Mouse (Mus musculus) MEL (cell line): Measurements from ENCODE around the gene Dirc2. TPM values are rescaled to one million over a fixed set of nuclear protein-coding genes. Genes with fewer than 3 reads are reported as not detected.

Source experiments
- DNase-seq: peaks from one replicate; pipeline ENCODE4 v3.0.0; 2011; ENCODE audit warnings: low read depth, low spot score
- H3K27ac ChIP-seq: 2 replicates; pipeline ENCODE4 v1.5.1; 2012; ENCODE audit warnings: low read depth, mild to moderate bottlenecking, control low read depth, low read length, moderate library complexity; ENCODE audit not compliant: control insufficient read depth
- H3K27me3 ChIP-seq, 2 experiments: fragments of 150-350 bp in 1 of 2; sonication (generic) in 1 of 2; 2 replicates each; pipeline ENCODE4 v1.6.1; 2012; ENCODE audit warnings: low read length in 2 of 2, mild to moderate bottlenecking in 2 of 2, improper control_type of control experiment in 1 of 2, moderate library complexity in 1 of 2; ENCODE audit not compliant: insufficient read depth in 2 of 2, control insufficient read depth in 1 of 2
- H3K36me3 ChIP-seq, 2 experiments: 2 replicates each; pipeline ENCODE4 v1.6.1; 2012 to 2014; ENCODE audit warnings: low read length in 2 of 2, improper control_type of control experiment in 1 of 2, inconsistent platforms in 1 of 2, mild to moderate bottlenecking in 1 of 2; ENCODE audit not compliant: insufficient read depth in 2 of 2, control insufficient read depth in 1 of 2
- H3K4me1 ChIP-seq, 2 experiments: fragments of 150-350 bp in 1 of 2; sonication (generic) in 1 of 2; 2 replicates each; pipeline ENCODE4 v1.6.1; 2012; ENCODE audit warnings: low read length in 2 of 2, improper control_type of control experiment in 1 of 2, mild to moderate bottlenecking in 1 of 2; ENCODE audit not compliant: insufficient read depth in 2 of 2, control insufficient read depth in 1 of 2
- H3K4me3 ChIP-seq, 2 experiments: fragments of 150-350 bp in 1 of 2; sonication (generic) in 1 of 2; 2 replicates each; pipeline ENCODE4 v1.5.1; 2012; ENCODE audit warnings: low read depth in 2 of 2, low read length in 2 of 2, mild to moderate bottlenecking in 2 of 2, moderate library complexity in 2 of 2, control low read depth in 1 of 2, improper control_type of control experiment in 1 of 2; ENCODE audit not compliant: control insufficient read depth in 1 of 2, insufficient read depth in 1 of 2
- H3K79me2 ChIP-seq: 2 replicates; pipeline ENCODE4 v1.6.1; 2012; ENCODE audit warnings: mild to moderate bottlenecking, low read length, moderate library complexity; ENCODE audit not compliant: control insufficient read depth, poor library complexity, insufficient read depth
- H3K9ac ChIP-seq: 2 replicates; pipeline ENCODE4 v1.6.1; 2012; ENCODE audit warnings: low read depth, mild to moderate bottlenecking, control low read depth, low read length, moderate library complexity; ENCODE audit not compliant: control insufficient read depth, poor library complexity, severe bottlenecking
- H3K9me3 ChIP-seq: fragments of 150-350 bp; sonication (generic); replicated peaks from 2 replicates; pipeline ENCODE4 v1.6.1; 2012; ENCODE audit warnings: mild to moderate bottlenecking, low read length, improper control_type of control experiment, moderate library complexity; ENCODE audit not compliant: insufficient read depth
- CHD1 ChIP-seq: IDR thresholded peaks from 2 replicates; pipeline ENCODE4 v1.6.1; 2012; ENCODE audit warnings: low read depth, mild to moderate bottlenecking, inconsistent platforms, low read length, improper control_type of control experiment
- CHD2 ChIP-seq: IDR thresholded peaks from 2 replicates; pipeline ENCODE4 v1.6.1; 2011; ENCODE audit warnings: low read length, improper control_type of control experiment
- CTCF ChIP-seq, 3 experiments: IDR thresholded peaks in 2 of 3; conservative IDR thresholded peaks in 1 of 3; 2 replicates each; pipeline ENCODE4 v1.5.1; 2011 to 2012; ENCODE audit warnings: low read length in 3 of 3, low read depth in 2 of 3, mild to moderate bottlenecking in 2 of 3, improper control_type of control experiment in 1 of 3, inconsistent platforms in 1 of 3, mixed read lengths in 1 of 3, moderate library complexity in 1 of 3; ENCODE audit not compliant: control insufficient read depth in 1 of 3, insufficient read depth in 1 of 3, poor library complexity in 1 of 3, severe bottlenecking in 1 of 3
- ETS1 ChIP-seq: IDR thresholded peaks from 2 replicates; pipeline ENCODE4 v1.6.1; 2012; ENCODE audit warnings: low read depth, mild to moderate bottlenecking, inconsistent platforms, low read length, improper control_type of control experiment, moderate library complexity
- GABPA ChIP-seq: IDR thresholded peaks from 2 replicates; pipeline ENCODE4 v1.6.1; 2012; ENCODE audit warnings: low read depth, mild to moderate bottlenecking, inconsistent platforms, low read length, improper control_type of control experiment, moderate library complexity
- GATA1 ChIP-seq: IDR thresholded peaks from 2 replicates; pipeline ENCODE4 v1.6.1; 2011; ENCODE audit warnings: low read depth, low read length, improper control_type of control experiment
- HCFC1 ChIP-seq: IDR thresholded peaks from 2 replicates; pipeline ENCODE4 v1.6.1; 2012; ENCODE audit warnings: low read depth, mild to moderate bottlenecking, inconsistent platforms, low read length, improper control_type of control experiment, moderate library complexity
- MAX ChIP-seq: IDR thresholded peaks from 2 replicates; pipeline ENCODE4 v1.6.1; 2011; ENCODE audit warnings: low read length, improper control_type of control experiment
- MEF2A ChIP-seq: IDR thresholded peaks from 2 replicates; pipeline ENCODE4 v1.6.1; 2014; ENCODE audit warnings: low read depth, mild to moderate bottlenecking, inconsistent platforms, low read length, improper control_type of control experiment; ENCODE audit not compliant: poor library complexity, insufficient replicate concordance, severe bottlenecking; ENCODE audit errors: extremely low read depth
- MXI1 ChIP-seq: IDR thresholded peaks from 2 replicates; pipeline ENCODE4 v1.6.1; 2011; ENCODE audit warnings: mild to moderate bottlenecking, low read depth, low read length, improper control_type of control experiment
- MYB ChIP-seq: IDR thresholded peaks from 2 replicates; pipeline ENCODE4 v1.6.1; 2011; ENCODE audit warnings: mild to moderate bottlenecking, low read depth, low read length, improper control_type of control experiment
- POLR2AphosphoS5 ChIP-seq: IDR thresholded peaks from 2 replicates; pipeline ENCODE4 v1.6.1; 2012; ENCODE audit warnings: low read depth, borderline replicate concordance, mild to moderate bottlenecking, inconsistent platforms, low read length, moderate library complexity, mixed read lengths
- RAD21 ChIP-seq: IDR thresholded peaks from 2 replicates; pipeline ENCODE4 v1.6.1; 2011; ENCODE audit warnings: mild to moderate bottlenecking, low read depth, low read length, improper control_type of control experiment
- RCOR1 ChIP-seq: IDR thresholded peaks from 2 replicates; pipeline ENCODE4 v1.6.1; 2012; ENCODE audit warnings: low read depth, mild to moderate bottlenecking, inconsistent platforms, low read length, improper control_type of control experiment
- SMC3 ChIP-seq: IDR thresholded peaks from 2 replicates; pipeline ENCODE4 v1.6.1; 2011; ENCODE audit warnings: low read depth, low read length, improper control_type of control experiment
- TCF12 ChIP-seq: IDR thresholded peaks from 2 replicates; pipeline ENCODE4 v1.6.1; 2014; ENCODE audit warnings: low read depth, mild to moderate bottlenecking, inconsistent platforms, low read length, improper control_type of control experiment, moderate library complexity
- USF2 ChIP-seq, 2 experiments: IDR thresholded peaks; 2 replicates each; pipeline ENCODE4 v1.6.1; 2011 to 2012; ENCODE audit warnings: improper control_type of control experiment in 2 of 2, low read length in 2 of 2, borderline replicate concordance in 1 of 2, inconsistent platforms in 1 of 2, low read depth in 1 of 2, mild to moderate bottlenecking in 1 of 2; ENCODE audit not compliant: insufficient read depth in 1 of 2
- ZC3H11A ChIP-seq: IDR thresholded peaks from 2 replicates; pipeline ENCODE4 v1.6.1; 2012; ENCODE audit warnings: low read depth, mild to moderate bottlenecking, inconsistent platforms, low read length, improper control_type of control experiment
- ZKSCAN1 ChIP-seq: IDR thresholded peaks from 2 replicates; pipeline ENCODE4 v1.6.1; 2012; ENCODE audit warnings: low read depth, mild to moderate bottlenecking, inconsistent platforms, low read length, improper control_type of control experiment, moderate library complexity
- polyA plus RNA-seq, 2 experiments: library from polyadenylated mRNA; stranded (reverse) in 1 of 2; unstranded in 1 of 2; fragments of >175 nt in 1 of 2; fragments of >200 nt in 1 of 2; gene quantifications; 2 replicates each; pipeline versions ENCODE4 v1.2.1 to v1.2.4; 2012; ENCODE audit warnings: low replicate concordance in 2 of 2, low read depth in 1 of 2; ENCODE audit not compliant: insufficient read length in 2 of 2, insufficient read depth in 1 of 2, missing spikeins in 1 of 2
- total RNA-seq: library from RNA; depleted of rRNA; stranded (reverse); fragments of 300-350 nt; gene quantifications from 2 replicates; pipeline ENCODE4 v1.2.3, GENCODE M21; 2012

Dirc2 gene
- total and polyA plus RNA-seq, 3 experiments = 1.6 to 4.1 TPM; not detected in 1

GRCm38 (mm10) chr16:35738096-35738767, 30.9 kb downstream of the Dirc2 start:
- Histone ChIP-seq H3K79me2 (no peaks in the 10 kb centered on the region), H3K27ac (no peak overlapping the region), H3K36me3 (no peaks in the 10 kb centered on the region; a peak in 1 of 4 replicates), H3K4me1 (no peaks in the 10 kb centered on the region), H3K4me3 (no peak overlapping the region), H3K9ac (no peak overlapping the region), H3K27me3 (no peaks in the 10 kb centered on the region), H3K9me3 (no peaks in the 10 kb centered on the region)
- no peak for DNase-seq
- no peak for TF ChIP-seq MAX
- TF ChIP-seq MXI1 = no peak
- TF ChIP-seq TCF12 = no peak
- no peak for TF ChIP-seq GABPA
- no peak for TF ChIP-seq HCFC1
- TF ChIP-seq RCOR1 = no peak
- TF ChIP-seq ETS1 = no peak
- no peak for TF ChIP-seq POLR2AphosphoS5
- TF ChIP-seq CHD2 = no peak
- TF ChIP-seq MYB = no peak
- no peak for TF ChIP-seq MEF2A
- no peak for TF ChIP-seq USF2 (IDR thresholded peaks at IDR 0.05; ENCODE audit: borderline replicate concordance in 1 of 2, insufficient read depth in 1 of 2, low read depth in 1 of 2, low read length in 2 of 2)
- no peak for TF ChIP-seq ZKSCAN1
- TF ChIP-seq CTCF (IDR thresholded peaks at IDR 0.05 in 2 of 3, conservative IDR thresholded peaks at IDR 0.05 in 1 of 3; ENCODE audit: control insufficient read depth in 1 of 3, insufficient read depth in 1 of 3, low read depth in 2 of 3, low read length in 3 of 3, poor library complexity in 1 of 3, severe bottlenecking in 1 of 3) = no peak
- no peak for TF ChIP-seq SMC3
- no peak for TF ChIP-seq GATA1
- no peak for TF ChIP-seq ZC3H11A

- Histone ChIP-seq H3K9ac (no peak overlapping the region), H3K4me3 (no peak overlapping the region), H3K4me1 (no peaks in the 10 kb centered on the region), H3K36me3 (no peaks in the 10 kb centered on the region), H3K27ac (no peak overlapping the region), H3K9me3 (no peaks in the 10 kb centered on the region), H3K27me3 (no peaks in the 10 kb centered on the region), H3K79me2 (no peaks in the 10 kb centered on the region)
- DNase-seq = peak; percentile 72
- peak; percentile 94 to 98 (median 97) for TF ChIP-seq CTCF (IDR thresholded peaks at IDR 0.05 in 2 of 3, conservative IDR thresholded peaks at IDR 0.05 in 1 of 3; ENCODE audit: control insufficient read depth in 1 of 3, insufficient read depth in 1 of 3, low read depth in 2 of 3, low read length in 3 of 3, poor library complexity in 1 of 3, severe bottlenecking in 1 of 3)
- peak; percentile 96 for TF ChIP-seq RAD21
- peak; percentile 96 for TF ChIP-seq SMC3
- TF ChIP-seq MEF2A = no peak
- TF ChIP-seq MAX = no peak
- no peak for TF ChIP-seq CHD1
- TF ChIP-seq ZC3H11A = peak; percentile 93
- TF ChIP-seq GATA1 = peak; percentile 18; the same call in 1 of the 2 replicates
Observed at GRCm38 (mm10) chr16:35734038-35734437, 35.1 kb downstream of the Dirc2 start.
